Mouse (Mus musculus) erythroblast, embryonic 14.5 days (primary cell): Measurements from ENCODE around the gene Capns2. TPM values are rescaled to one million over a fixed set of nuclear protein-coding genes. Genes with fewer than 3 reads are reported as not detected.
"Not testable (repeated sequence)": the region's sequence is repeated elsewhere in the genome, so short reads cannot be mapped to it uniquely, and the experiment has no call there.

Experiments used
- H3K27me3 ChIP-seq: 2 replicates; pipeline ENCODE4 v1.6.1; 2012; ENCODE audit warnings: inconsistent platforms; ENCODE audit not compliant: control insufficient read depth
- H3K36me3 ChIP-seq: 2 replicates; pipeline ENCODE4 v1.6.1; 2012; ENCODE audit warnings: mild to moderate bottlenecking, inconsistent platforms; ENCODE audit not compliant: control insufficient read depth
- H3K4me1 ChIP-seq: 2 replicates; pipeline ENCODE4 v1.6.1; 2012; ENCODE audit warnings: inconsistent platforms; ENCODE audit not compliant: control insufficient read depth
- H3K4me3 ChIP-seq: replicated peaks from 2 replicates; pipeline ENCODE3; 2012; ENCODE audit warnings: moderate library complexity, mild to moderate bottlenecking, inconsistent platforms
- H3K9me3 ChIP-seq: 2 replicates; pipeline ENCODE4 v1.6.1; 2012; ENCODE audit warnings: low read length, inconsistent platforms, mixed read lengths; ENCODE audit not compliant: control insufficient read depth
- GATA1 ChIP-seq: IDR thresholded peaks from 2 replicates; pipeline ENCODE4 v1.6.1; 2012; ENCODE audit warnings: low read length, inconsistent platforms, mixed read lengths
- TAL1 ChIP-seq: IDR thresholded peaks from 3 replicates; pipeline ENCODE4 v1.6.1; 2012; ENCODE audit warnings: low read length, inconsistent platforms, mixed read lengths
- polyA plus RNA-seq: library from polyadenylated mRNA; stranded (reverse); fragments of >175 nt; gene quantifications from 2 replicates; pipeline ENCODE4 v1.2.3, GENCODE M21; 2012

The Capns2 gene
- polyA plus RNA-seq, 1 experiment = not detected

DNA sequence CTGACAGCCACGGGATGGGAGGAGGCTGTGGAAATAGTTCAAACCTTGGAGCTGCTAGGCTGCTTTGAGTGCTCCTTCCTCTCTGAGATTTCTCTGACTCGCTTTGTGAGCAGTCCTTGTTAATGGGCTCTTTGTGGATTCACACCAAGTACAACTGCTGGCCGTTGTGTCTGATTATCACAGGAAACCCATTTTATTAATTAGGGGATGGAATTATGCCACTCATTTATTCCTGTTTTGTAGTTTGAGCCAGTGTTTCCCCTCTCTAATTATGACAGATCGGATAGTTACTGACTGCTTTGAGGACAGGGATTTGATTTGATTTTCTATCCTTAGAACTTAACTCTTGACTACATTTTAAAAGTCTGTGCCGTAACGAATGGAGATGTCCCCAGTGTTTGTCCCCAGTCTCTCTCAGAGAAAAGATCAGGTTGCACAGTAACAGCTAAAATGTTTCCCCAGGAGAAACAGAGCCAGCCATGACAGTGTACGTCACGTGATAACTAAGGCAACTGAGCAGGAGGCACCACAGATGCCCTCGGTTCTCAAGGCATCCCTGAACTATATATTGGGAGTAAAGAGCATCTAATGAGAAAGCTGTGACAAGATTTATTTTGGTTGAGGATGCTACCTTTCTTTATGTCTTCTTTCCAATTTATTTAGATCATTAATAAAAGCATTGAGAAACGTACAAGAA lies 29.0 kb upstream of the Capns2 start:
- TF ChIP-seq TAL1 (no peak), GATA1 (no peak)
- Histone ChIP-seq H3K4me1 (no peaks in the 10 kb centered on the region), H3K4me3 (no peak overlapping the region), H3K9me3 (no peaks in the 10 kb centered on the region), H3K36me3 (no peaks in the 10 kb centered on the region), H3K27me3 (no peaks in the 10 kb centered on the region)

DNA sequence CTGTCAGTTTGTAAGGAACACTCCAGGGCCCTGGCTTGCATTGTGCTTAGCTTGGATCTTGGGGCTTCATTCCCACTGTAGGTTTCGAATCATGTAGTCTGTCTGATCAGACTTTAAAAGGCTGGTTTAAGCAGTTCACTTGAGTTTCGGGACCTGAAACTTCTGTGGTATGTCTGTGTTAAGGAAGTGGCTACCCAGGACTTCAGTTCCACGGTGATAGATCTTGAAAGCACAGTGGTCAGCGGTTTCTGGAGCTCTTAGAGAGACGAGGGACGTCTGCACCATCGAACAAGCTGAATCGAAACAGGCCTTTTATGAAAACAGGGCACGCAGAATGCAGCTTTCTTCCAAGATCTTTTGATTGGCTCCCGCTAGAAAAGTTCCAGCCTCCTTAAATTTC lies 25.4 kb upstream of the Capns2 start:
- no peak overlapping the region for H3K4me3 ChIP-seq

DNA sequence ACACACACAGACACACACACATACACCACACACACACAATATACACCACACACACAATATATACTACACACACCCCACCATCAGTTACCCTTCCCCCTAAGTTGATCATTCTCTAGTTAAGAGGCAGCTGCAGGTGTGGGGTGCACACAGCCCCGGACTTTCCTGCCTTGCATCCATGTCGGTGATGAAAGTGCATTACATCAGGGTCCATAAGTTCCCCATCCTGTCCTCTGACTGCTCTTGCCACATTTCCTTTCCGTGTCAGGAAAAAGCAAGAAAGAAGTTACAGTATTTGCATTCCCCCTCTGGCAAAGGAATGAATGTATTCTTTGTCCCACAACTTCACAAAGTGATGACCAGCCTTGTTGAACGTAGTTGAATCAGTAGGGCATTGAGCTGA lies 20.0 kb upstream of the Capns2 start:
- H3K4me1 ChIP-seq = no peaks in the 10 kb centered on the region
- no peaks in the 10 kb centered on the region for H3K9me3 ChIP-seq
- TF ChIP-seq TAL1 (no peak), GATA1 (no peak)
- H3K36me3 ChIP-seq = no peaks in the 10 kb centered on the region
- H3K27me3 ChIP-seq = no peaks in the 10 kb centered on the region
- no peak overlapping the region for H3K4me3 ChIP-seq

More for the DNA sequence above, 25.4 kb upstream of the Capns2 start:
- TF ChIP-seq GATA1 (no peak), TAL1 (no peak)
- Histone ChIP-seq H3K27me3 (no peaks in the 10 kb centered on the region), H3K9me3 (no peaks in the 10 kb centered on the region), H3K4me1 (no peaks in the 10 kb centered on the region), H3K36me3 (no peaks in the 10 kb centered on the region)

DNA sequence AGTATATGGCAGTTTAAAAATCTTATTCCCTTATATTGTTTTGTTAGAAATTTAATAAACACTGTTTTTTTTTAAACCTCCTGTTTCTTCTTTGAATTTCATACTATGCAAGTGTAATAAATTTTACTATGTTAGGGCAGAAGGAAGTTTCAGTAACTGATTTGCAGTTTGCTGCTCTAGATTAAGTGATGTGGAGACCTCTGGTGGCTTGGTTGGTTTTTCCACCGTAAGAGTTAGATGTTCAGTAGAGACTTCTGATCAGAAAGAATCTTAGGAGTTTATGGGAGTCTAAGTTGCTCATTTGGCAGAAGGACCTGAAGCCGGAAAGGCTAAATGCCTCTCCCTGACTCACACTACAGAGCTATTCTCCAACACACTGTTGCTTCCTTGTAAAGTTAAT lies 17.4 kb upstream of the Capns2 start:
- Histone ChIP-seq H3K36me3 (no peaks in the 10 kb centered on the region), H3K27me3 (no peaks in the 10 kb centered on the region), H3K4me3 (no peak overlapping the region), H3K9me3 (no peaks in the 10 kb centered on the region), H3K4me1 (no peaks in the 10 kb centered on the region)
- no peak for TF ChIP-seq GATA1
- TF ChIP-seq TAL1 = no peak

DNA sequence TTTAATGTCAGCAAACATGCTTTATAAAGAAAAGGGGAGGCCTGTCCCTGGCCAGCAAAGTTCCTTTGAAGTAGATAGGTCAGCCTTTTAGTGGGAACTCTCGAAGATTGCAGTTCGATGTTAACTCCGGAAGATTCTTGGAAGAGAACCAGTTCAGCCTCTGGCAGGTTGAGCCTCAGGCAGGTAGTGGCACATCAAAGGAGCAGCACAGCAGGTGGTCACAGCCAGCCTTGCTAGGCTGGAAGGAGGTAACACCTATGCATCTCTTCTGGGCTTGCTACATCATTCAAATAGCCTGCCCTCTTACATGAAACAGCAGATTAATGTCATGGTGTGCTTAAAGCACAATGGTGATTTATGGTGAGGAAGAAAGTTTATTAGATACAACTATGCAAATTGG lies 9.0 kb upstream of the Capns2 start:
- H3K27me3 ChIP-seq, H3K9me3 ChIP-seq, H3K4me1 ChIP-seq, H3K36me3 ChIP-seq, H3K4me3 ChIP-seq: not testable (repeated sequence)

DNA sequence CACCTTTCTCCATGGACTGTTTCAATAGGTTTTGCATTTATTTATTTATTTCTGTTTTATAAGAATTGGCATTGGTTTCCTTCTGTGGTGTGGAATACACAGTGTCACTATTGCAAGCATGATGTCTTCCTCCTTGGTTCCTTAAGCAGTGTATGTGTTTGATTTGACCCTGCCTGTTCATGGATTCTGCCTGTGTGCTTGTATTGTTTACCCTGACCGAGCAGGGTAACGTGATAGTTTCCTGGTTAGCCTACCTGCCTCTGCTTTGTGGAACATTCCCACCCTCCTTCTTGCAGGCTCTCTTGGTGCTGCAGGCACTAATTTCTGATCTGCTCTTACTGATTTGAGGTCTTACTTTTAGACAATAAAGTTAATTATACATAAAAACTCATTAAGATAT lies 7.3 kb upstream of the Capns2 start:
- Histone ChIP-seq H3K27me3 (no peaks in the 10 kb centered on the region), H3K4me1 (no peaks in the 10 kb centered on the region), H3K4me3 (no peak overlapping the region), H3K9me3 (no peaks in the 10 kb centered on the region), H3K36me3 (no peaks in the 10 kb centered on the region)
- TF ChIP-seq GATA1 (no peak), TAL1 (no peak)

DNA sequence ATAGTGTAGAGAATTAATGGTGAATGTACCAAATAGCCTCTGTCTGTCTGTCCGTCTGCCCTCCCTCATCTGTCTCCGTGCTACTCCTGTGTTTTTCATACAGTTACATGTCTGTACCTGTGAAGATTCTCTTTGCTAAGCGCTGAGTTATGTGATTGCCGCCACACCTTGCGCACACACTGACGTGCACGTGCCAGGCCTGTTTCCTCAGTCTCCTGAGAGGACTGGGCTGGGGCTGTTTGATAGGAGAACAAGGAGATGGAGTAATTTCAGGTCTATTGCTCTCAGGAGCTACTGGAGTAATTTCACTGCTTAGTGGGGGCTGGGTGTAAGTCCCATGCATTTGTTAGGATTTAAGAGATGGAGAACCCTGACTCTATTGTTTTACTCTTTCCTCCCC lies 6.2 kb upstream of the Capns2 start:
- H3K9me3 ChIP-seq = no peaks in the 10 kb centered on the region
- no peaks in the 10 kb centered on the region for H3K4me1 ChIP-seq
- no peaks in the 10 kb centered on the region for H3K36me3 ChIP-seq
- no peak overlapping the region for H3K4me3 ChIP-seq
- no peak for TF ChIP-seq GATA1
- H3K27me3 ChIP-seq = no peaks in the 10 kb centered on the region

DNA sequence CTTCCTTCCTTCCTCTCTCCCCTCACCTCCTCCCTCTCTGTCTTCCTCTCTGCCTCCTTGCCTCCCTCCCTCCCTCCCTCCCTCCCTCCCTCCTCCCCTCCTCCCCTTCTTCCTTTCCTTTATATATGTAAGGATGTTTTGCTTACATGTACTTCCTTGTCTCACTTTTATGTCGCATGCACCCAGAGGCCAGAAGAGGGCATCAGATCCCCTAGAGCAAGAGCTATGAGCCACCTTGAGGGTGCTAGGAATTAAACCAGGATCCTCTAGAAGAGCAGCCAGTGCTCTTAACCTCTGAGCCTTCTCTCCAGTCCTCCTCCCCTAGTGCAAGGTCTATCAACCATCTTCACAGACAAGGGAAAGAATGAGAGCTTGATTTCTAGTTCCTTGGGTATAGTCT lies 5.2 kb upstream of the Capns2 start:
- no peaks in the 10 kb centered on the region for H3K27me3 ChIP-seq
- TF ChIP-seq GATA1 = no peak
- TF ChIP-seq TAL1 = no peak
- no peaks in the 10 kb centered on the region for H3K36me3 ChIP-seq
- no peak overlapping the region for H3K4me3 ChIP-seq
- no peaks in the 10 kb centered on the region for H3K4me1 ChIP-seq
- H3K9me3 ChIP-seq = no peaks in the 10 kb centered on the region

DNA sequence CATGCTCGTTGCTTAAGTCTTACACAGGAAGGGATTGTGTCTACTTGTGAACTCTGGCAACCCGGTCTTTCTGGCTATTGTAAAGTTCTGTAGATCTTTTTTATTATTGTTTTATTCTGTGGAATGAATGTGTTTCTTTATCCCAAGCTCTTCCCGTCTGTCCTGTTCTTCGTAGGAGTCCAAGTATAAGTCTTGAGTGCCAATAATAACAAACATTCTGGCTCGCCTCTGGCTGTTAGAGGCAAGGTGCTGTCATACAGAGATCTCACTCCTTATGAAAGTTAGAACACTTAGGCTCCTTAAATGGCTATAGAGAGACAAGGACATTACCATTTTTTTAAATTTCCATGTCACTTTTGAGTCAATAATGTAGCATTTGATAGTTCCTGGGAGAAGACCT lies 4.6 kb upstream of the Capns2 start:
- no peak overlapping the region for H3K4me3 ChIP-seq
- H3K9me3 ChIP-seq = no peaks in the 10 kb centered on the region
- TF ChIP-seq TAL1 = no peak
- TF ChIP-seq GATA1 = no peak
- H3K4me1 ChIP-seq = no peaks in the 10 kb centered on the region
- H3K36me3 ChIP-seq = no peaks in the 10 kb centered on the region
- no peaks in the 10 kb centered on the region for H3K27me3 ChIP-seq

DNA sequence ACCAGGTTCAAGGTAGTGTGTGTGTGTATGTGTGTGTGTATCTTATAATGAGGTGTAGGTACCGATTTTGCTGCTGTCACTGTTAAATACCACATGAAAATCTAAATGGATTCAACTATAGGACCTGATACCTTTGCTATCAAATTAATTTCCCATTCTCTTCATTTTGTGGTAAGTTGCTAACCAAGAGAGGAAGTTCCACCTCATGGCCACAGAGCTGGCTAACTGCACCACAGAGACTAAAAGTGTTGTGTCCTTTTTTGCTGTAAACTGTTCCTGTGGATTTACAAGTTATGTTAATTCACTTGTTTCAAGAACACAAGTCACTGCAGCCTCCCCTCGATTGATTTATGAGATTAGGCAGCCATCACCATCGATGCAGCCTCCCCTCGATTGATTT lies 3.4 kb upstream of the Capns2 start:
- Histone ChIP-seq H3K9me3 (no peaks in the 10 kb centered on the region), H3K4me1 (no peaks in the 10 kb centered on the region), H3K36me3 (no peaks in the 10 kb centered on the region), H3K27me3 (no peaks in the 10 kb centered on the region), H3K4me3 (no peak overlapping the region)
- TF ChIP-seq GATA1 (no peak), TAL1 (no peak)
